Mouse (Mus musculus) hindbrain, embryonic 13.5 days (tissue): ENCODE measurements around the gene Zbtb21. TPM values are rescaled to one million over a fixed set of nuclear protein-coding genes. Genes with fewer than 3 reads are reported as not detected.

Source experiments
- ATAC-seq: fragments of 200-750 bp; cut with Nextera tagmentation; 2 replicates; pipeline ENCODE4 v1.8.0; 2017; ENCODE audit warnings: moderate TSS enrichment; ENCODE audit not compliant: low FRiP score
- H3K27ac ChIP-seq: fragments of 300-500 bp; sonication (generic); 2 replicates; pipeline ENCODE4 v1.5.1; 2015; ENCODE audit warnings: inconsistent platforms, mild to moderate bottlenecking, moderate library complexity
- H3K27me3 ChIP-seq: fragments of 300-500 bp; sonication (generic); 2 replicates; pipeline ENCODE4 v1.6.1; 2015; ENCODE audit warnings: mild to moderate bottlenecking, inconsistent platforms
- H3K36me3 ChIP-seq: fragments of 300-500 bp; sonication (generic); 2 replicates; pipeline ENCODE4 v1.6.1; 2015; ENCODE audit warnings: mild to moderate bottlenecking, inconsistent platforms
- H3K4me1 ChIP-seq: fragments of 300-500 bp; sonication (generic); replicated peaks from 2 replicates; pipeline ENCODE4 v1.6.1; 2015; ENCODE audit warnings: inconsistent platforms
- H3K4me2 ChIP-seq: fragments of 300-500 bp; sonication (generic); 2 replicates; pipeline ENCODE4 v1.6.1; 2015; ENCODE audit warnings: inconsistent platforms, mild to moderate bottlenecking, moderate library complexity
- H3K4me3 ChIP-seq: fragments of 300-500 bp; sonication (generic); 2 replicates; pipeline ENCODE4 v1.5.1; 2015; ENCODE audit warnings: mild to moderate bottlenecking, inconsistent platforms
- H3K9ac ChIP-seq: fragments of 300-500 bp; sonication (generic); 2 replicates; pipeline ENCODE4 v1.6.1; 2015; ENCODE audit warnings: mild to moderate bottlenecking, inconsistent platforms
- H3K9me3 ChIP-seq: fragments of 300-500 bp; sonication (generic); 2 replicates; pipeline ENCODE4 v1.6.1; 2016; ENCODE audit warnings: inconsistent platforms
- WGBS: fragments of 180-500 bp; shearing (Covaris S2); methylation state at CpG from one replicate; pipeline ENCODE4 v1.1.7; 2015; 5-methylcytosine and 5-hydroxymethylcytosine counted together
- polyA plus RNA-seq: library from polyadenylated mRNA; unstranded; fragments of >200 nt; fragmentation: Nextera tagmentation; extraction: Ambion mirVana; gene quantifications from 2 replicates; pipeline ENCODE4 v1.2.1, GENCODE M21; 2015

Zbtb21 gene
- polyA plus RNA-seq, 1 experiment from 2014 or later: 12.3 TPM

DNA sequence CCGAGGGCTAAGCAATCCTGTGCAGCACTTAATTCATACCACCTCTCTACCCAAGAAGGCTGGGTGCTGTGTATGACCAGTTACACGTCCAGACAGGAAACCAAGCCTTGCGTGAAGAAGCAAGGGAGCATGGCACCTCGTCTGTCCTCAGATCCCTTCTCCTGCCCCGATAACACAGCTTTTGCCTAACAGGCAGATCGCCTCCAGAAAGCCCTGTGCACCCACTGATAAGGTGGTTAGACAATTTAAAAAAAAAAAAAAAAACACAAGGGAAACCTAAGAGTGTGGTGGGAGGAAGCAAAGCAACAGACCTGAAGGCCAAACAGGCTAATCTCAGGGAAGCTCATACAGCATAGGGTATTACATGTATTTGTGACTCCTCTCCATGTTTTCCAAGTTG lies 54.9 kb downstream of the Zbtb21 start:
- H3K27me3 ChIP-seq: no peaks in the 10 kb centered on the region
- H3K27ac ChIP-seq: no peak overlapping the region
- ATAC-seq: no peak
- no peak overlapping the region for H3K9ac ChIP-seq
- WGBS: 91% methylated on average over 6 of the region's 6 CpGs
- no peaks in the 10 kb centered on the region for H3K4me1 ChIP-seq
- no peak overlapping the region for H3K4me2 ChIP-seq
- no peaks in the 10 kb centered on the region for H3K9me3 ChIP-seq
- H3K4me3 ChIP-seq: no peak overlapping the region
- no peaks in the 10 kb centered on the region; the same call in 1 of the 2 replicates for H3K36me3 ChIP-seq

DNA sequence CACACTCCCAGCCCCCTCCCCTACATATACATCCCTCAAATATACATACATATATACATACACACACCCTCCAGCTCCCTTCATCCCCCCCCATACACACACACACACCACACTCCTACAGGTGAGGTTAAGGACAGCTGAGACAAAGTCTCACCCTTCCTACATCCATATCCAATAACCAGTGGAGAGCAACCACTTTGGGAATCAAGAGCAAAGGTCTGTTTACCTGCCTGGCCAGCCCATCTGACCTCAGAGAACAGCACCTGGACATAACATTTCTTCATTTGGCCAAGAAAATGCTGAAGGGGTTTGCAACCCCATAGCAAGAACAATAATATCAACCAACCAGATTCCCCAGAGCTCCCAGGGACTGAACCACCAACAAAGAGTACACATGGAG lies 56.1 kb downstream of the Zbtb21 start:
- ATAC-seq: no peak

DNA sequence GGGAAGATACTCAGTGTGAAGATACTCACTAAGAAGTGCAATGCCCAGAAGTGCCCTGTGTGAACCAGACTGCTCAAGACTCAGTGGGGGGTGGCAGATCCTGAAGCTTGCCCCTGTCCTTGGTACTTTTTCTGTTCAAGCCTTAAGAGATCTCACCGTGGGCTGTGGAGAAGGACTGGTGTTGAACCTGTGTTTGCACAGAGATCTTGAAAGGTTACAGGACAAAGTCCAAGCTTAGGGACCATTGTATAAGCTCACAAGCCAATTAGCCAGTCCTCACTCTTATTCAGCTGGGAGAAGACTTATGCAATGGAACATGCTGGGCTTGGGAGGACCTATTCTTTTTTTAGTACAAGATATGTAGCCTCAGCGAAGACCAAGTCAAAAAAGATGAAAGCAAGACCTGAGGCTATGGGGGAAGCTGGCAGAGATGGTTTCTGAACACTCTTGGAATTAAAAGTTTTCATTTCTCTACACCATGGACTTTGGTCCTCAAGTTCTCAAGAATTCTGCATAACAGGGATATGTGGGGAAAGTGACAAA lies 56.9 kb downstream of the Zbtb21 start:
- Histone ChIP-seq H3K27me3 (no peaks in the 10 kb centered on the region), H3K9ac (no peak overlapping the region), H3K4me3 (no peak overlapping the region), H3K9me3 (no peaks in the 10 kb centered on the region), H3K27ac (no peak overlapping the region), H3K4me1 (no peaks in the 10 kb centered on the region), H3K4me2 (no peak overlapping the region), H3K36me3 (no peaks in the 10 kb centered on the region; the same call in 1 of the 2 replicates)
- 82% methylated on average over 2 of the region's 2 CpGs for WGBS
- ATAC-seq: no peak

More for the DNA sequence above, 56.1 kb downstream of the Zbtb21 start:
- Histone ChIP-seq H3K4me1 (no peaks in the 10 kb centered on the region), H3K36me3 (no peaks in the 10 kb centered on the region; the same call in 1 of the 2 replicates), H3K9ac (no peak overlapping the region), H3K27ac (no peak overlapping the region), H3K27me3 (no peaks in the 10 kb centered on the region), H3K4me3 (no peak overlapping the region), H3K9me3 (no peaks in the 10 kb centered on the region), H3K4me2 (no peak overlapping the region)

DNA sequence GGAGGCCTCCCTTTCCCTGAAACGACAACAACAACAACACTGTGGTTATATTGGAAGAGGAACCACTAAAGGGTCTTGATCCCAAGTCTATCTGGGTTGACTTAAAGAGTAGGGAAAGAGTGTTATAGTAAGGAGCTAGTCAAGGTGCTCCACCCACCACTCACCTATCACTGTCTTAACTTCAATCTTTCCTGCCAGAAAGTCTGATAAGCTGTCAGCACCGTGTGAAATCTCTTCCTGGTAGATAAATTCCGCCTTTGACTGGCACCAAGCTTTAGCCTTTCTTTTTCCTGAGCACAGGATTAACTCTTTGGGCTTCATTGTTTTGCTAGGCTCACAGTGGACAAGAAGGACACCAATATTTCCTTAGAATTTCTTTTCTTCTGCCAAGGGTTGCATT lies 58.4 kb downstream of the Zbtb21 start:
- H3K9me3 ChIP-seq: no peaks in the 10 kb centered on the region
- no peak overlapping the region for H3K9ac ChIP-seq
- WGBS: 85% methylated on average over 3 of the region's 3 CpGs
- H3K27me3 ChIP-seq: no peaks in the 10 kb centered on the region
- H3K4me1 ChIP-seq: no peaks in the 10 kb centered on the region
- H3K4me2 ChIP-seq: no peak overlapping the region
- H3K36me3 ChIP-seq: no peaks in the 10 kb centered on the region; the same call in 1 of the 2 replicates
- no peak overlapping the region for H3K27ac ChIP-seq
- H3K4me3 ChIP-seq: no peak overlapping the region
- ATAC-seq: no peak

DNA sequence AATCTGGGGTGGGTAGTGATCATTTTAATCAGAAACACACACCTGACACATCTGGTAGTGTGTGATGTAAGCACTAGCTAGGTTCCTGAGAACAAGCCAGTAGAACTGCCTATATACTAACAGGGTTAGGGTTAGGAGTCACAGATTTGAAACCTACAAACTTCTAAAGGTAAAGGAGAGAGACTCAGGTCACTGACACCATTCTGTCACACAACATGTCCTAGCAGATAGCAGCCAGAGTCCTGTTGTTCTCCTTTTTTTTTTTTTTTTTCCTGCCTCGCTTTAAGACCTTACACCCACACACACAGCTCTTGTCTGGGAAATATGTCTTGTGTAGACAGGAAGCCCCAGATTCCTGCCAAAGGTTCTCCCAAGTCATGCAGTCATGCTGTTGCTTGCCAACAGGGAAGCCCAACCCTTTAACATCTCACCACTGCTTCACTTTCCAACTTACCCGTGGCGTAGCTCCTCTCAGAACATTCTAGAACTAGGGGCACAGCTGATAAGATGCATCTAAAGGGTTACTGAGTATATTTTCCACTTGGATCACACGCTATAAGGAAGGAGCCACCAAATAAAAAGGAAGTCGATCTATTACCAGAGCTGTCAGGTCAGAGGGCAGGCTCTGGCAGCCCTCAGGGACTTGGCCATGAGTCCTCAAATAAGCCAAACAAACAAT lies 64.9 kb downstream of the Zbtb21 start:
- no peaks in the 10 kb centered on the region for H3K4me1 ChIP-seq
- no peak overlapping the region for H3K27ac ChIP-seq
- no peaks in the 10 kb centered on the region for H3K36me3 ChIP-seq
- no peak for ATAC-seq
- H3K9me3 ChIP-seq: no peaks in the 10 kb centered on the region
- 78% methylated on average over 5 of the region's 5 CpGs for WGBS
- no peak overlapping the region for H3K4me2 ChIP-seq
- H3K4me3 ChIP-seq: no peak overlapping the region
- no peaks in the 10 kb centered on the region for H3K27me3 ChIP-seq
- H3K9ac ChIP-seq: no peak overlapping the region

Other genes with a start within 250 kb of the Zbtb21 start
- 0.53 and 0.63 TPM in 2 replicates for gene Ripk4, start 198.8 kb downstream of the Zbtb21 start, polyA plus RNA-seq
- gene Prdm15, start 110.8 kb downstream of the Zbtb21 start, polyA plus RNA-seq: 11.2 and 14.5 TPM in 2 replicates
- gene C2cd2, start within 50 bp of the Zbtb21 start, polyA plus RNA-seq: 13.9 and 14.0 TPM in 2 replicates
- gene B230307C23Rik, start 34.7 kb upstream of the Zbtb21 start, polyA plus RNA-seq: 21.9 and 22.3 TPM in 2 replicates
- 14.3 and 14.4 TPM in 2 replicates for gene A630089N07Rik, start 119.8 kb upstream of the Zbtb21 start, polyA plus RNA-seq